Mouse (Mus musculus) neural tube, embryonic 14.5 days (tissue): ENCODE measurements around the gene Tnfsf12. TPM values are rescaled to one million over a fixed set of nuclear protein-coding genes. Genes with fewer than 3 reads are reported as not detected.

Experiments used
- ATAC-seq: fragments of 200-750 bp; cut with Nextera tagmentation; 2 replicates; pipeline ENCODE4 v1.8.0; 2017; ENCODE audit warnings: low read depth, mild to moderate bottlenecking, moderate TSS enrichment, moderate library complexity
- H3K27ac ChIP-seq: fragments of 300-500 bp; sonication (generic); 2 replicates; pipeline ENCODE4 v1.5.1; 2014; ENCODE audit warnings: low read depth, mild to moderate bottlenecking, control low read depth, low read length, moderate library complexity, mixed read lengths
- H3K27me3 ChIP-seq: fragments of 300-500 bp; sonication (generic); 2 replicates; pipeline ENCODE4 v1.6.1; 2014; ENCODE audit warnings: low read length; ENCODE audit not compliant: control insufficient read depth, insufficient read depth
- H3K36me3 ChIP-seq: fragments of 300-500 bp; sonication (generic); 2 replicates; pipeline ENCODE4 v1.6.1; 2014; ENCODE audit warnings: low read length, mixed read lengths; ENCODE audit not compliant: control insufficient read depth, insufficient read depth
- H3K4me1 ChIP-seq: fragments of 300-500 bp; sonication (generic); 2 replicates; pipeline ENCODE4 v1.6.1; 2014; ENCODE audit warnings: low read length; ENCODE audit not compliant: control insufficient read depth, insufficient read depth
- H3K4me2 ChIP-seq: fragments of 300-500 bp; sonication (generic); 2 replicates; pipeline ENCODE4 v1.6.1; 2014; ENCODE audit warnings: mild to moderate bottlenecking, low read depth, low read length, control low read depth
- H3K4me3 ChIP-seq: fragments of 300-500 bp; sonication (generic); 2 replicates; pipeline ENCODE4 v1.5.1; 2014; ENCODE audit warnings: low read depth, low read length, control low read depth, mixed read lengths
- H3K9ac ChIP-seq: fragments of 300-500 bp; sonication (generic); replicated peaks from 2 replicates; pipeline ENCODE4 v1.6.1; 2014; ENCODE audit warnings: low read depth, mild to moderate bottlenecking, control low read depth, low read length, mixed read lengths
- H3K9me3 ChIP-seq: fragments of 300-500 bp; sonication (generic); 2 replicates; pipeline ENCODE4 v1.6.1; 2016; ENCODE audit warnings: low read length; ENCODE audit not compliant: control insufficient read depth
- WGBS: fragments of 180-500 bp; shearing (Covaris S2); extraction: QIAGEN DNeasy Blood & Tissue Kit; methylation state at CpG from one replicate; pipeline ENCODE4 v1.1.7; 2014; 5-methylcytosine and 5-hydroxymethylcytosine counted together
- polyA plus RNA-seq: library from polyadenylated mRNA; unstranded; fragments of >200 nt; fragmentation: Nextera tagmentation; extraction: Ambion mirVana; gene quantifications from 2 replicates; pipeline ENCODE4 v1.2.1, GENCODE M21; 2014

Tnfsf12 gene
- polyA plus RNA-seq, 1 experiment from 2014 or later: 2.1 TPM

DNA sequence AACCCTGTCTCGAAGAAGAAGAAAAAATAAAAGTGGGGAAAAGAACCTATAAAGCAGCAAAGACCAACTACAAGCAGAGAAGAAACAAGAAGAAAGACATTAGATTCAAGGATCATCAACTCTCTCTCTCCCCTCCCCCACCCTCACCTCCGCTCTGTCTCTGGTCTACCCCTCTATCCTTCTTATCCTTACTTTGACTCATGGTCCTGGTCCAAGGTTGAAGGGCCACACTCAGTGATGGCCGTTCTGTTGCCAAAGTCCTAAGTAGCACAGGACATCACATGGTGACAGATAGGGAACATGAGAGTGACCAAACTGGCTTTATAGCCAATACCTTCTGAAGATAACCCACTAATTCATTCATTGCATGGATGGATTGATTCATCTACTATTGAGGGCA is 1.7 kb upstream of the Tnfsf12 start:
- no peaks in the 10 kb centered on the region for H3K36me3 ChIP-seq
- H3K4me2 ChIP-seq: no peak overlapping the region
- H3K4me3 ChIP-seq: no peak overlapping the region
- WGBS: 96% methylated on average over 3 of the region's 3 CpGs
- H3K9me3 ChIP-seq: no peaks in the 10 kb centered on the region
- no peak overlapping the region for H3K27ac ChIP-seq
- H3K9ac ChIP-seq: no peak overlapping the region
- H3K4me1 ChIP-seq: peaks cover 10% of the 10 kb centered on the region; the same call in 1 of the 2 replicates
- H3K27me3 ChIP-seq: no peaks in the 10 kb centered on the region
- no peak for ATAC-seq

DNA sequence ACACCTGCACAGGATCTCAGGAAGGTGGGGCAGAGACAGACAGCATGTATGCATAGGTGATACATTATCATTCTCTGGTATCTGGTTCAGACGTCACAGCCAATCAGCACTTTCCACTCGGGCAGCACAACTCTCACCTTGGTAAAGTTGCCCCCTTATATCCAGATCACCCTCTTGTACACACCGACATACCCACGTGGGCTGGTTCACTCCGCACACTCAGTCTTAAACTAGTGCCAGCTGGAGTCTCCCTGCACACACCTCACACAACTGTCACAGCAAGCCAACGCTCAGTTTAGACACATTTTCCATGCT is 646 bp downstream of the Tnfsf12 start:
- no peaks in the 10 kb centered on the region for H3K9me3 ChIP-seq
- H3K36me3 ChIP-seq: no peaks in the 10 kb centered on the region
- H3K9ac ChIP-seq: peak overlapping the region; percentile 64
- peak overlapping the region; percentile 40 for H3K4me3 ChIP-seq
- H3K4me2 ChIP-seq: peak overlapping the region; percentile 81
- H3K27me3 ChIP-seq: no peaks in the 10 kb centered on the region
- WGBS: 24% methylated on average over 6 of the region's 6 CpGs
- no peak for ATAC-seq
- peaks cover 10% of the 10 kb centered on the region; the same call in 1 of the 2 replicates for H3K4me1 ChIP-seq
- no peak overlapping the region for H3K27ac ChIP-seq

- 63% methylated on average over 11 of the region's 11 CpGs for WGBS
- Histone ChIP-seq H3K4me2 (no peak overlapping the region), H3K27ac (no peak overlapping the region), H3K27me3 (no peaks in the 10 kb centered on the region), H3K9me3 (no peaks in the 10 kb centered on the region), H3K9ac (no peak overlapping the region), H3K36me3 (no peaks in the 10 kb centered on the region), H3K4me3 (no peak overlapping the region), H3K4me1 (peaks cover 10% of the 10 kb centered on the region; the same call in 1 of the 2 replicates)
- no peak for ATAC-seq
Observed at GRCm38 (mm10) chr11:69693421-69693965, 2.2 kb downstream of the Tnfsf12 start.

DNA sequence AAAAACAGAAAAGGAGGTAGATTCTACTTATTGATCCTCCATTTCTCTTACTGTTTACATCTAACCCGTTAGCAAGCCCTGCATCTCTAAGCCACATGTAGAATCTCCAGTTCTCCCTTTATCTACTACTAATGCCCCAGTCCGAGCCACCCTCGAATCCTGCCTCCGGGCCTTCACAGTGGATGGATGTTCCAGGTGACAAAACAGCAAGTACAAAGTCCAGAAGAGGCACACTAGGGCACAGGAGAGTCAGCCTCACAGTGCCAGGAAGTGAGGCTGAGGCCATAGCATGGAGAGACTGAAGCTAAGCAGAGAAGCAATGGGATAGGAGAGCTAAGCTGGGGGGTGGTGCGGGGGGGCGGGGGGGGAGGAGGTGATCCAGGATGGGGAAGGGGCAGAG is 2.8 kb downstream of the Tnfsf12 start:
- no peaks in the 10 kb centered on the region for H3K9me3 ChIP-seq
- WGBS: 93% methylated on average over 6 of the region's 6 CpGs
- ATAC-seq: no peak
- H3K27me3 ChIP-seq: no peaks in the 10 kb centered on the region
- H3K4me3 ChIP-seq: no peak overlapping the region
- H3K4me1 ChIP-seq: peaks cover 10% of the 10 kb centered on the region; the same call in 1 of the 2 replicates
- H3K27ac ChIP-seq: no peak overlapping the region
- H3K36me3 ChIP-seq: no peaks in the 10 kb centered on the region
- no peak overlapping the region for H3K4me2 ChIP-seq
- no peak overlapping the region for H3K9ac ChIP-seq

- H3K27ac ChIP-seq: no peak overlapping the region
- H3K9ac ChIP-seq: no peak overlapping the region
- no peaks in the 10 kb centered on the region for H3K36me3 ChIP-seq
- H3K4me1 ChIP-seq: peaks cover 10% of the 10 kb centered on the region; the same call in 1 of the 2 replicates
- ATAC-seq: no peak
- H3K9me3 ChIP-seq: no peaks in the 10 kb centered on the region
- WGBS: 78% methylated on average over 9 of the region's 9 CpGs
- no peak overlapping the region for H3K4me3 ChIP-seq
- no peaks in the 10 kb centered on the region for H3K27me3 ChIP-seq
- H3K4me2 ChIP-seq: no peak overlapping the region
Observed at GRCm38 (mm10) chr11:69692196-69692811, 3.3 kb downstream of the Tnfsf12 start.

DNA sequence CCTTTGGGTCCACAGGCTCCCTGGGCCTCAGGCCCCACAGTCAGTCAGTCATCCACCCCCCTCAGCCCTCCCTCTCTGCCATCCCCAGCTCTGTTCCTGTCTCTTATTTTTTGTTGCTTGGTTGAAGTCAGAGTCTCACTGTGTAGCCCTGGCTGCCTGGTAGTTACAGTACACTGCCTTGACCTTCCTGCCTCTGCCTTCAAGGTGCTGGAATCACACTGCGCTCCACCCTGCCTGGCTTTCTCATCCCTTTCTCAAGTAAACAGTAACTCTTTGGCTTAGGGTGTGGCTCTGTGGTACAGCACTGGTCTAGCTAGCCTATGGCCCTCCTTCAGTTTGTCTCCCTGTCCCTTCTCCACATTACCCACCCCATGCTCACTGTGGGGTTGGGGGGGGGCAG is 5.8 kb downstream of the Tnfsf12 start:
- Histone ChIP-seq H3K4me1 (0 out of 2 replicates have a peak, but pooled peaks cover 3% of the 10 kb centered on the region), H3K36me3 (no peaks in the 10 kb centered on the region), H3K27ac (no peak overlapping the region), H3K4me2 (no peak overlapping the region), H3K4me3 (no peak overlapping the region), H3K27me3 (no peaks in the 10 kb centered on the region), H3K9me3 (no peaks in the 10 kb centered on the region), H3K9ac (no peak overlapping the region)
- no peak for ATAC-seq
- WGBS: 95% methylated on average over 1 of the region's 1 CpGs

- Histone ChIP-seq H3K4me3 (no peak overlapping the region), H3K4me1 (0 out of 2 replicates have a peak, but pooled peaks cover 3% of the 10 kb centered on the region), H3K9ac (no peak overlapping the region), H3K9me3 (no peaks in the 10 kb centered on the region), H3K27me3 (no peaks in the 10 kb centered on the region), H3K27ac (no peak overlapping the region), H3K36me3 (no peaks in the 10 kb centered on the region), H3K4me2 (no peak overlapping the region)
- no peak for ATAC-seq
- WGBS: 59% methylated on average over 5 of the region's 5 CpGs
Observed at GRCm38 (mm10) chr11:69687061-69687460, 8.6 kb downstream of the Tnfsf12 start.

- H3K27ac ChIP-seq: no peak overlapping the region
- H3K4me1 ChIP-seq: 0 out of 2 replicates have a peak, but pooled peaks cover 3% of the 10 kb centered on the region
- H3K9ac ChIP-seq: no peak overlapping the region
- WGBS: 25% methylated on average over 4 of the region's 4 CpGs
- no peaks in the 10 kb centered on the region for H3K27me3 ChIP-seq
- H3K4me2 ChIP-seq: no peak overlapping the region
- no peaks in the 10 kb centered on the region for H3K36me3 ChIP-seq
- no peak for ATAC-seq
- no peaks in the 10 kb centered on the region for H3K9me3 ChIP-seq
- no peak overlapping the region for H3K4me3 ChIP-seq
Observed at GRCm38 (mm10) chr11:69686377-69686776, 9.3 kb downstream of the Tnfsf12 start.

GRCm38 (mm10) chr11:69685526-69686148 is 10.0 kb downstream of the Tnfsf12 start, which contains the start of gene Tnfsf13:
TSS of gene Tnfsf13 (minus strand) at chr11:69685784.
- WGBS: 60% methylated on average over 10 of the region's 10 CpGs
- H3K4me3 ChIP-seq: no peak within 1 kb of the TSS
- 0 out of 2 replicates have a peak within 1 kb of the TSS, but pooled peaks have one; percentile 39 for H3K27ac ChIP-seq
- H3K36me3 ChIP-seq: no peaks in the 10 kb centered on the region
- ATAC-seq: no peak
- no peak within 1 kb of the TSS for H3K4me2 ChIP-seq
- H3K9me3 ChIP-seq: no peaks in the 10 kb centered on the region
- H3K27me3 ChIP-seq: no peaks in the 10 kb centered on the region
- H3K4me1 ChIP-seq: peaks cover 9% of the 10 kb centered on the region
- H3K9ac ChIP-seq: no peak within 1 kb of the TSS
